Mouse (Mus musculus) kidney, postnatal 0 days (tissue): ENCODE results near the gene U2af2. TPM values are rescaled to one million over a fixed set of nuclear protein-coding genes. Genes with fewer than 3 reads are reported as not detected.

Experiments used
- ATAC-seq: fragments of 200-750 bp; cut with Nextera tagmentation; replicated peaks from 2 replicates; pipeline ENCODE4 v1.8.0; 2017; ENCODE audit warnings: low read depth, moderate number of reproducible peaks, moderate TSS enrichment, moderate library complexity; ENCODE audit not compliant: low FRiP score
- DNase-seq: peaks from one replicate; pipeline ENCODE4 v3.0.0-alpha.2; 2016; ENCODE audit warnings: low spot score
- H3K27ac ChIP-seq: fragments of 300-500 bp; sonication (generic); 2 replicates; pipeline ENCODE4 v1.5.1; 2014; ENCODE audit warnings: mild to moderate bottlenecking
- H3K27me3 ChIP-seq: fragments of 300-500 bp; sonication (generic); 2 replicates; pipeline ENCODE4 v1.6.1; 2014; ENCODE audit warnings: low read length, mixed read lengths; ENCODE audit not compliant: insufficient read depth
- H3K36me3 ChIP-seq: fragments of 300-500 bp; sonication (generic); 2 replicates; pipeline ENCODE4 v1.6.1; 2014; ENCODE audit warnings: low read length, mixed read lengths; ENCODE audit not compliant: insufficient read depth
- H3K4me1 ChIP-seq: fragments of 300-500 bp; sonication (generic); replicated peaks from 2 replicates; pipeline ENCODE4 v1.6.1; 2014; ENCODE audit warnings: antibody characterized with exemption, low read length, mixed read lengths; ENCODE audit not compliant: insufficient read depth
- H3K4me2 ChIP-seq: fragments of 300-500 bp; sonication (generic); 2 replicates; pipeline ENCODE4 v1.6.1; 2014; ENCODE audit warnings: mild to moderate bottlenecking, low read length, moderate library complexity, mixed read lengths
- H3K4me3 ChIP-seq: fragments of 300-500 bp; sonication (generic); replicated peaks from 2 replicates; pipeline ENCODE4 v1.5.1; 2014; ENCODE audit warnings: low read depth, low read length
- H3K9ac ChIP-seq: fragments of 300-500 bp; sonication (generic); 2 replicates; pipeline ENCODE4 v1.6.1; 2014; ENCODE audit warnings: low read depth, low read length
- H3K9me3 ChIP-seq: fragments of 300-500 bp; sonication (generic); replicated peaks from 2 replicates; pipeline ENCODE4 v1.6.1; 2016; ENCODE audit warnings: low read length, inconsistent platforms, mixed read lengths
- CTCF ChIP-seq: IDR thresholded peaks from 2 replicates; pipeline ENCODE4 v1.5.1; 2016; ENCODE audit warnings: antibody characterized with exemption, low read depth, mild to moderate bottlenecking, moderate library complexity
- WGBS: fragments of 180-500 bp; shearing (Covaris S2); extraction: QIAGEN DNeasy Blood & Tissue Kit; methylation state at CpG from one replicate; pipeline ENCODE4 v1.1.7; 2014; 5-methylcytosine and 5-hydroxymethylcytosine counted together
- polyA plus RNA-seq: library from polyadenylated mRNA; unstranded; fragments of >200 nt; fragmentation: Nextera tagmentation; extraction: Ambion mirVana; gene quantifications from 2 replicates; pipeline ENCODE4 v1.2.1, GENCODE M21; 2015

U2af2 gene
- polyA plus RNA-seq, 1 experiment from 2014 or later = 95.0 TPM

- Histone ChIP-seq H3K27me3 (no peaks in the 10 kb centered on the region), H3K36me3 (no peaks in the 10 kb centered on the region), H3K4me2 (no peak overlapping the region), H3K27ac (no peak overlapping the region), H3K9me3 (no peaks in the 10 kb centered on the region), H3K9ac (no peak overlapping the region), H3K4me3 (no peak overlapping the region), H3K4me1 (no peaks in the 10 kb centered on the region)
- ATAC-seq (no peak), DNase-seq (no peak)
- WGBS = 80% methylated on average over 2 of the region's 2 CpGs
- no peak for TF ChIP-seq CTCF
Measured at GRCm38 (mm10) chr7:5044981-5045380, 17.0 kb upstream of the U2af2 start.

GRCm38 (mm10) chr7:5046112-5046511 lies 15.8 kb upstream of the U2af2 start:
- 0 out of 2 replicates have a peak, but pooled peaks have one; percentile 23 for TF ChIP-seq CTCF
- Histone ChIP-seq H3K9me3 (no peaks in the 10 kb centered on the region), H3K4me1 (peaks cover 6% of the 10 kb centered on the region; the same call in 1 of the 2 replicates), H3K4me3 (no peak overlapping the region), H3K27ac (no peak overlapping the region), H3K27me3 (no peaks in the 10 kb centered on the region), H3K9ac (no peak overlapping the region), H3K4me2 (no peak overlapping the region), H3K36me3 (no peaks in the 10 kb centered on the region)
- DNase-seq (no peak), ATAC-seq (no peak)
- 74% methylated on average over 2 of the region's 2 CpGs for WGBS

- Histone ChIP-seq H3K36me3 (no peaks in the 10 kb centered on the region), H3K4me1 (peaks cover 6% of the 10 kb centered on the region; the same call in 1 of the 2 replicates), H3K4me3 (no peak overlapping the region), H3K4me2 (no peak overlapping the region), H3K9me3 (no peaks in the 10 kb centered on the region), H3K27ac (no peak overlapping the region), H3K27me3 (no peaks in the 10 kb centered on the region), H3K9ac (no peak overlapping the region)
- DNase-seq = peak; percentile 82
- no peak for ATAC-seq
- peak; percentile 65 for TF ChIP-seq CTCF
- WGBS = 28% methylated on average over 2 of the region's 2 CpGs
Measured at GRCm38 (mm10) chr7:5047313-5047712, 14.6 kb upstream of the U2af2 start.

GRCm38 (mm10) chr7:5051193-5052192 lies 10.4 kb upstream of the U2af2 start, which contains the start of gene Zfp580:
Gene Zfp580, plus strand, starts transcription at chr7:5051538.
- peaks cover 23% of the 10 kb centered on the region for H3K27me3 ChIP-seq
- H3K9me3 ChIP-seq = no peaks in the 10 kb centered on the region
- peaks cover 21% of the 10 kb centered on the region for H3K4me1 ChIP-seq
- H3K36me3 ChIP-seq = no peaks in the 10 kb centered on the region
- peak; percentile 81 for DNase-seq
- 1% methylated on average over 65 of the region's 65 CpGs for WGBS
- H3K4me3 ChIP-seq = peak within 1 kb of the TSS; percentile 60
- peak within 1 kb of the TSS; percentile 75 for H3K9ac ChIP-seq
- peak within 1 kb of the TSS; percentile 60 for H3K27ac ChIP-seq
- peak within 1 kb of the TSS; percentile 81 for H3K4me2 ChIP-seq
- peak; percentile 83 for ATAC-seq
- no peak for TF ChIP-seq CTCF

GRCm38 (mm10) chr7:5052438-5052837 lies 9.5 kb upstream of the U2af2 start:
- peak overlapping the region; percentile 56 for H3K9ac ChIP-seq
- no peak for TF ChIP-seq CTCF
- H3K27me3 ChIP-seq = peaks cover 23% of the 10 kb centered on the region
- peak overlapping the region; percentile 60 for H3K4me3 ChIP-seq
- H3K9me3 ChIP-seq = no peaks in the 10 kb centered on the region
- DNase-seq = peak; percentile 60
- H3K4me2 ChIP-seq = peak overlapping the region; percentile 81
- H3K36me3 ChIP-seq = no peaks in the 10 kb centered on the region
- ATAC-seq = no peak
- H3K27ac ChIP-seq = no peak overlapping the region
- H3K4me1 ChIP-seq = peaks cover 26% of the 10 kb centered on the region
- under 1% methylated on average over 11 of the region's 12 CpGs for WGBS

- H3K4me3 ChIP-seq = peak overlapping the region; percentile 60
- 5% methylated on average over 45 of the region's 45 CpGs for WGBS
- H3K4me2 ChIP-seq = peak overlapping the region; percentile 81
- H3K9ac ChIP-seq = peak overlapping the region; percentile 56
- no peaks in the 10 kb centered on the region for H3K9me3 ChIP-seq
- DNase-seq (no peak), ATAC-seq (no peak)
- H3K27me3 ChIP-seq = peaks cover 23% of the 10 kb centered on the region
- no peak for TF ChIP-seq CTCF
- H3K36me3 ChIP-seq = no peaks in the 10 kb centered on the region
- H3K4me1 ChIP-seq = peaks cover 26% of the 10 kb centered on the region
- H3K27ac ChIP-seq = no peak overlapping the region
Measured at GRCm38 (mm10) chr7:5052931-5053343, 9.0 kb upstream of the U2af2 start.
